Mouse (Mus musculus): ENCODE results near the gene Gcn1l1.

DNA sequence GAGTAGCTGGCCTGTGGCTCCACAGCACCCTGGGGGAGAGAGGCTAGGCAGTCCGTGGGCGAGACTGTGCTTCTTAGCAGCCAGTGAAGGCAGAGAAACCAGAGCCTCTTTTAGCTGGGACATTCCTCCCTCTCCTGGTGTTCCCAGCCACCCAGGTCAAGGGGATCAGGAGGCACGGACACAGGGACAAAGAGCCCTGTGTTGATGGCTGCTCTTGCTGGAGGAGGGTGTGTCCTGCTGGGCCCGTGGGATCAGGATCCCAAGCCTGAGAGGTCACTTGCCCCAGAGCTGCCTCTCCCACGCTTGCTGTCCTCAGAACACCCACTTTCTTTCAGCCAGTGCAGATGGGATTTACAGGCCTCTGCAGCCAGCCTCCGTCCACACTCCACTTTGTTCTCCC is 18.0 kb upstream of the Gcn1l1 start:
- TF ChIP-seq CTCF (IDR thresholded peaks at IDR 0.05; ENCODE audit: borderline replicate concordance, extremely low read depth, insufficient read depth, insufficient read length) (no peak), POLR2A (IDR thresholded peaks at IDR 0.05; ENCODE audit: borderline replicate concordance, extremely low read depth, insufficient read depth, insufficient read length, poor library complexity, severe bottlenecking) (no peak)
